Mouse (Mus musculus): ENCODE measurements at regions not wholly inside any gene's neighbourhood (a gene's known extent, or its start where the extent isn't known, plus 50 kb on each side); places are given as distances from the start of the nearest gene placed in this dataset.

- peaks cover 64% of the 10 kb centered on the region; the same call in 1 of the 2 replicates for H3K79me2 ChIP-seq (ENCODE audit: inconsistent target)
- no peaks in the 10 kb centered on the region for H3K36me3 ChIP-seq (ENCODE audit: inconsistent target)
- H3K4me3 ChIP-seq (ENCODE audit: inconsistent target), result no peak overlapping the region
- 83% methylated on average over 13 of the region's 13 CpGs for WGBS (ENCODE audit: missing documents)
- peak overlapping the region; percentile 93 for H3K27ac ChIP-seq
These were observed 218.8 kb upstream of the Spdye4c start for GRCm38 (mm10) chr2:128372204-128372603.

GRCm38 (mm10) chr2:128373363-128374252, 217.4 kb upstream of the Spdye4c start:
- Histone ChIP-seq H3K4me3 (ENCODE audit: inconsistent target) (no peak overlapping the region), H3K79me2 (ENCODE audit: inconsistent target) (peaks cover 78% of the 10 kb centered on the region; the same call in 1 of the 2 replicates), H3K36me3 (ENCODE audit: inconsistent target) (no peaks in the 10 kb centered on the region), H3K27ac (peak overlapping the region; percentile 93)
- 28% methylated on average over 12 of the region's 12 CpGs for WGBS (ENCODE audit: missing documents)

GRCm38 (mm10) chr2:128374253-128374566, 216.8 kb upstream of the Spdye4c start:
- no peak overlapping the region for H3K4me3 ChIP-seq (ENCODE audit: inconsistent target)
- 34% methylated on average over 2 of the region's 2 CpGs for WGBS (ENCODE audit: missing documents)
- H3K27ac ChIP-seq, result peak overlapping the region; percentile 93
- no peaks in the 10 kb centered on the region for H3K36me3 ChIP-seq (ENCODE audit: inconsistent target)
- H3K79me2 ChIP-seq (ENCODE audit: inconsistent target), result peaks cover 82% of the 10 kb centered on the region

GRCm38 (mm10) chr2:128374926-128375325, 216.1 kb upstream of the Spdye4c start:
- Histone ChIP-seq H3K79me2 (ENCODE audit: inconsistent target) (peaks cover 82% of the 10 kb centered on the region), H3K4me3 (ENCODE audit: inconsistent target) (no peak overlapping the region), H3K27ac (peak overlapping the region; percentile 93), H3K36me3 (ENCODE audit: inconsistent target) (no peaks in the 10 kb centered on the region)
- 95% methylated on average over 5 of the region's 5 CpGs for WGBS (ENCODE audit: missing documents)

- whole genome bisulfite sequencing (ENCODE audit: missing documents), result 97% methylated on average over 3 of the region's 3 CpGs
- H3K4me3 ChIP-seq (ENCODE audit: inconsistent target), result no peak overlapping the region
- no peaks in the 10 kb centered on the region for H3K36me3 ChIP-seq (ENCODE audit: inconsistent target)
- H3K27ac ChIP-seq, result no peak overlapping the region
- H3K79me2 ChIP-seq (ENCODE audit: inconsistent target), result peaks cover 82% of the 10 kb centered on the region
These were observed 215.2 kb upstream of the Spdye4c start for GRCm38 (mm10) chr2:128375827-128376226.

- Histone ChIP-seq H3K4me3 (ENCODE audit: inconsistent target) (no peak overlapping the region), H3K79me2 (ENCODE audit: inconsistent target) (peaks cover 82% of the 10 kb centered on the region), H3K27ac (no peak overlapping the region), H3K36me3 (ENCODE audit: inconsistent target) (no peaks in the 10 kb centered on the region)
- 93% methylated on average over 6 of the region's 6 CpGs for WGBS (ENCODE audit: missing documents)
These were observed 213.8 kb upstream of the Spdye4c start for GRCm38 (mm10) chr2:128377176-128377575.

- H3K4me3 ChIP-seq (ENCODE audit: inconsistent target), result no peak overlapping the region
- H3K36me3 ChIP-seq (ENCODE audit: inconsistent target), result no peaks in the 10 kb centered on the region
- H3K79me2 ChIP-seq (ENCODE audit: inconsistent target), result peaks cover 82% of the 10 kb centered on the region
- H3K27ac ChIP-seq, result no peak overlapping the region
- 80% methylated on average over 10 of the region's 10 CpGs for WGBS (ENCODE audit: missing documents)
These were observed 213.3 kb upstream of the Spdye4c start for GRCm38 (mm10) chr2:128377680-128378079.

- no peaks in the 10 kb centered on the region for H3K36me3 ChIP-seq (ENCODE audit: inconsistent target)
- peaks cover 88% of the 10 kb centered on the region for H3K79me2 ChIP-seq (ENCODE audit: inconsistent target)
- no peak overlapping the region for H3K4me3 ChIP-seq (ENCODE audit: inconsistent target)
- 89% methylated on average over 7 of the region's 7 CpGs for WGBS (ENCODE audit: missing documents)
- H3K27ac ChIP-seq, result no peak overlapping the region
These were observed 212.6 kb upstream of the Spdye4c start for GRCm38 (mm10) chr2:128378456-128378855.

GRCm38 (mm10) chr2:128379151-128379550, 211.9 kb upstream of the Spdye4c start:
- 95% methylated on average over 8 of the region's 8 CpGs for WGBS (ENCODE audit: missing documents)
- no peaks in the 10 kb centered on the region for H3K36me3 ChIP-seq (ENCODE audit: inconsistent target)
- no peak overlapping the region for H3K4me3 ChIP-seq (ENCODE audit: inconsistent target)
- no peak overlapping the region for H3K27ac ChIP-seq
- peaks cover 95% of the 10 kb centered on the region for H3K79me2 ChIP-seq (ENCODE audit: inconsistent target)

GRCm38 (mm10) chr2:128379554-128379953, 211.5 kb upstream of the Spdye4c start:
- 92% methylated on average over 8 of the region's 8 CpGs for WGBS (ENCODE audit: missing documents)
- no peak overlapping the region for H3K4me3 ChIP-seq (ENCODE audit: inconsistent target)
- H3K27ac ChIP-seq, result 0 out of 2 replicates have a peak overlapping the region, but pooled peaks have one; percentile 1
- H3K79me2 ChIP-seq (ENCODE audit: inconsistent target), result peaks cover 99% of the 10 kb centered on the region
- no peaks in the 10 kb centered on the region for H3K36me3 ChIP-seq (ENCODE audit: inconsistent target)

- H3K79me2 ChIP-seq (ENCODE audit: inconsistent target), result peaks cover 100% of the 10 kb centered on the region
- no peak overlapping the region for H3K4me3 ChIP-seq (ENCODE audit: inconsistent target)
- no peaks in the 10 kb centered on the region for H3K36me3 ChIP-seq (ENCODE audit: inconsistent target)
- 62% methylated on average over 7 of the region's 7 CpGs for WGBS (ENCODE audit: missing documents)
- 0 out of 2 replicates have a peak overlapping the region, but pooled peaks have one; percentile 1 for H3K27ac ChIP-seq
These were observed 210.4 kb upstream of the Spdye4c start for GRCm38 (mm10) chr2:128380581-128380980.

- H3K79me2 ChIP-seq (ENCODE audit: inconsistent target), result peaks cover 100% of the 10 kb centered on the region
- H3K36me3 ChIP-seq (ENCODE audit: inconsistent target), result no peaks in the 10 kb centered on the region
- peak overlapping the region; percentile 8 for H3K27ac ChIP-seq
- 87% methylated on average over 5 of the region's 5 CpGs for WGBS (ENCODE audit: missing documents)
- no peak overlapping the region for H3K4me3 ChIP-seq (ENCODE audit: inconsistent target)
These were observed 209.3 kb upstream of the Spdye4c start for GRCm38 (mm10) chr2:128381684-128382205.

- Histone ChIP-seq H3K36me3 (ENCODE audit: inconsistent target) (no peaks in the 10 kb centered on the region), H3K4me3 (ENCODE audit: inconsistent target) (no peak overlapping the region), H3K27ac (0 out of 2 replicates have a peak overlapping the region, but pooled peaks have one; percentile 8), H3K79me2 (ENCODE audit: inconsistent target) (peaks cover 100% of the 10 kb centered on the region)
- 62% methylated on average over 4 of the region's 4 CpGs for WGBS (ENCODE audit: missing documents)
These were observed 208.5 kb upstream of the Spdye4c start for GRCm38 (mm10) chr2:128382473-128382872.

- WGBS (ENCODE audit: missing documents), result 92% methylated on average over 9 of the region's 10 CpGs
- no peaks in the 10 kb centered on the region for H3K36me3 ChIP-seq (ENCODE audit: inconsistent target)
These were observed 206.4 kb upstream of the Spdye4c start for GRCm38 (mm10) chr2:128384612-128385011.

More at GRCm38 (mm10) chr2:128384612-128385011, 206.4 kb upstream of the Spdye4c start:
- no peak overlapping the region for H3K27ac ChIP-seq
- H3K79me2 ChIP-seq (ENCODE audit: inconsistent target), result peaks cover 90% of the 10 kb centered on the region
- no peak overlapping the region for H3K4me3 ChIP-seq (ENCODE audit: inconsistent target)

All from macrophage (primary cell).